Mouse (Mus musculus) embryonic fibroblast, embryonic 13.5 days (primary cell): ENCODE data around the gene Ndufs4.

Source experiments
- CTCF ChIP-seq: IDR thresholded peaks from 2 replicates; pipeline ENCODE4 v1.5.1; 2011; ENCODE audit warnings: mild to moderate bottlenecking, control low read depth, low read length, moderate library complexity, borderline replicate concordance; ENCODE audit not compliant: insufficient read depth
- POLR2A ChIP-seq: IDR thresholded peaks from 2 replicates; pipeline ENCODE4 v1.6.1; 2011; ENCODE audit warnings: low read depth, mild to moderate bottlenecking, control low read depth, low read length, moderate library complexity

GRCm38 (mm10) chr13:114387521-114388171 is 412 bp downstream of the Ndufs4 start:
- no peak for TF ChIP-seq CTCF
- TF ChIP-seq POLR2A: peak; percentile 95
